Mouse (Mus musculus) olfactory bulb, adult 2 months (tissue): ENCODE measurements at regions not wholly inside any gene's neighbourhood (a gene's known extent, or its start where the extent isn't known, plus 50 kb on each side); places are given as distances from the start of the nearest gene placed in this dataset.

Experiments
- H3K27ac ChIP-seq: fragments of 200-500 bp; 2 replicates; pipeline ENCODE4 v1.5.1; 2012; ENCODE audit warnings: low read depth, low read length; ENCODE audit not compliant: insufficient read depth
- H3K4me1 ChIP-seq: fragments of 200-500 bp; 2 replicates; pipeline ENCODE4 v1.6.1; 2012; ENCODE audit warnings: low read length; ENCODE audit not compliant: control insufficient read depth, insufficient read depth
- H3K4me3 ChIP-seq: fragments of 200-500 bp; 2 replicates; pipeline ENCODE4 v1.5.1; 2012; ENCODE audit warnings: mild to moderate bottlenecking, low read depth, low read length, moderate library complexity; ENCODE audit not compliant: insufficient read depth
- CTCF ChIP-seq: fragments of 200-500 bp; IDR thresholded peaks from 2 replicates; pipeline ENCODE4 v1.5.1; 2012; ENCODE audit warnings: low read depth, mild to moderate bottlenecking, low read length, moderate library complexity; ENCODE audit not compliant: insufficient read depth
- POLR2A ChIP-seq: fragments of 200-500 bp; IDR thresholded peaks from 2 replicates; pipeline ENCODE4 v1.6.1; 2012; ENCODE audit warnings: mild to moderate bottlenecking, low read depth, low read length, moderate library complexity; ENCODE audit not compliant: insufficient read depth
- WGBS: fragments of 180-500 bp; shearing (Covaris S2); methylation state at CpG from one replicate; pipeline ENCODE4 v1.1.7; 2018; 5-methylcytosine and 5-hydroxymethylcytosine counted together

GRCm38 (mm10) chr9:93969118-93969517, 568.8 kb downstream of the 1190002N15Rik start:
- 61% methylated on average over 5 of the region's 5 CpGs for WGBS
- Histone ChIP-seq H3K27ac (no peak overlapping the region), H3K4me3 (no peak overlapping the region), H3K4me1 (no peaks in the 10 kb centered on the region; the same call in 1 of the 2 replicates)
- TF ChIP-seq CTCF (no peak), POLR2A (no peak)

GRCm38 (mm10) chr9:93955235-93956040, 582.4 kb downstream of the 1190002N15Rik start:
- H3K27ac ChIP-seq, result no peak overlapping the region
- no peaks in the 10 kb centered on the region for H3K4me1 ChIP-seq
- no peak overlapping the region for H3K4me3 ChIP-seq
- TF ChIP-seq POLR2A (no peak), CTCF (no peak)

DNA sequence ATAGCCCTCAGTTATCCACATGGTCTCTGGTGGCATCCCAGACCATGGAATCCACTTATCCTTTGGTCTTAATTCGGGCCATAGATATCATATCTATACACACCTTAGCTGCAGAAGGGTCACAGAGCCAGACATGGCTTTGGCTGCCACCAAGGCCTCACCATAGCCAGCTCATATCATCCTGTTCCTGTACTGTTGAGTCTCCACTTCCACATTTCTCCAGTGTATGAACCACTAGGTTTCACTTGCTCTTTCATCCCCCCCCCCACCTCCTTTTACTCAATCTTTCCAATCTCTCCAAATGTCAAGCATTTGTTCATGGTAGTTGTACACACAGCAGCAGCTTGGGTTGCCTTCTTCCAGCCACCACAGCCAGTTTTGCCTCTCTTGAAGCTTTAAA, 589.2 kb downstream of the 1190002N15Rik start:
- Histone ChIP-seq H3K4me3 (no peak overlapping the region), H3K4me1 (no peaks in the 10 kb centered on the region), H3K27ac (no peak overlapping the region)
- 78% methylated on average over 1 of the region's 1 CpGs for WGBS
- no peak for TF ChIP-seq CTCF
- TF ChIP-seq POLR2A, result no peak

DNA sequence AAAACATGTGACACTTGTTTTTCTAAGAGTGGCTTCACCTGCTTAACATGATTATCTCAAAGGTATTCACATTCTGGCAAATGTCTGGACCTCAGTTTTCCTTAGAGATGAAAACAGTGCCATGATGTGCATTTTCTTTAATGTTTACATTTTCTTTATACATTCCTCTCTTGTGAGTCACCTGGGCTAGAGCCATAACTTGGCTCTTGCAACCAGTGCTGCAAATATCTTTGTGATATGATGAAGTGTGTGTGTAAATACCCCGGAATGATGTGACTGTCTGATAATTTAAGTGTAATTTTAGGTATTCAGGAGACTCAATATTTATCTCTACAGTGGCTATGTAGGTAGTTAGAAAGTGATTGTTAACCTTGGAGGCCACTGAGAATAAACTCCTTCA, 590.8 kb downstream of the 1190002N15Rik start:
- no peaks in the 10 kb centered on the region for H3K4me1 ChIP-seq
- TF ChIP-seq CTCF (no peak), POLR2A (no peak)
- no peak overlapping the region for H3K4me3 ChIP-seq
- no peak overlapping the region for H3K27ac ChIP-seq
- 87% methylated on average over 1 of the region's 1 CpGs for WGBS

- no peak overlapping the region for H3K4me3 ChIP-seq
- no peak overlapping the region for H3K27ac ChIP-seq
- TF ChIP-seq POLR2A, result no peak
- no peak for TF ChIP-seq CTCF
- 85% methylated on average over 3 of the region's 3 CpGs for WGBS
- no peaks in the 10 kb centered on the region for H3K4me1 ChIP-seq
These were observed 597.7 kb downstream of the 1190002N15Rik start for GRCm38 (mm10) chr9:93940193-93940592.

DNA sequence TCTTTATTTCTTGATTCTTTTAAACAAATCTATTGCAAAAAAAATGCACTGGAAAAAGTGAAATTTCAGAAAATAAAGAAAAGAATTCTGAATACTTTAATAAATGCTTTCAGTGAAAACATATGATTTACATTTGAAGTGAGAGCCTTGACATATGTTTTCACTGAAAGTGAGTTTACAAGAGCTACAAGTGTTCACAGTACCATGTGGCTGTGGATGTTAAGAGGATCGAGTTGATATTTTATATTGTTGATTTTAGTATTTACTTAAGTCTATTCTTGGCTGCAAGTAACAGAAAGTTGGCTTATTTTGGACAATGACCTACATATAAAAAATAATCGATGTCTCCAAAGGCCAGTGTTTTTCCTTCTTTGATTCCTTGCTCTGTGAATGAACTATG, 607.2 kb downstream of the 1190002N15Rik start:
- no peak overlapping the region for H3K27ac ChIP-seq
- H3K4me3 ChIP-seq, result no peak overlapping the region
- no peak for TF ChIP-seq CTCF
- TF ChIP-seq POLR2A, result no peak
- 79% methylated on average over 2 of the region's 2 CpGs for WGBS
- H3K4me1 ChIP-seq, result no peaks in the 10 kb centered on the region

GRCm38 (mm10) chr9:93889256-93889655, 648.6 kb downstream of the 1190002N15Rik start:
- WGBS, result 56% methylated on average over 1 of the region's 1 CpGs
- no peak for TF ChIP-seq POLR2A
- TF ChIP-seq CTCF, result no peak

GRCm38 (mm10) chr9:93880112-93880511, 657.8 kb downstream of the 1190002N15Rik start:
- no peaks in the 10 kb centered on the region for H3K4me1 ChIP-seq
- WGBS, result 48% methylated on average over 2 of the region's 2 CpGs
- TF ChIP-seq CTCF, result no peak
- no peak for TF ChIP-seq POLR2A

More at GRCm38 (mm10) chr9:93889256-93889655, 648.6 kb downstream of the 1190002N15Rik start:
- Histone ChIP-seq H3K27ac (no peak overlapping the region), H3K4me3 (no peak overlapping the region), H3K4me1 (no peaks in the 10 kb centered on the region)

DNA sequence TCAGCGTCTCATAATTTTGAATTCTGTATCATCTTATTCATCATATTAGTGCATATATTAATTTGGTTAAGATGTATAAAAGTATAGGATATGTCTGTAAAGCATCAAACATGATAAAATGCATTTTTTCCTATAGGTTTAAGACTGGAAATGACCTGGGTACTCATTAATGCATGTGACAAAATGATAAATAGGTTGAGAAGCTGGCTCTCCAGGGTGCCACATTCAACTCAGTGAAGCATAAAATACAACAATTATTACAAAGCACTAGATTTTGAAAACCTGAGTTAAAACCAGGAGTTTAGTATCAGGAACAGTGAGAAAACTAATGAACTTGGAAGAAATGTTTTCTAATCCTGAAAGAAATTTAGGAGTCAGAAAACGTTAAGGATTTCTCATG, 658.3 kb downstream of the 1190002N15Rik start:
- TF ChIP-seq CTCF, result no peak
- no peak for TF ChIP-seq POLR2A
- Histone ChIP-seq H3K27ac (no peak overlapping the region), H3K4me1 (no peaks in the 10 kb centered on the region), H3K4me3 (no peak overlapping the region)
- WGBS, result 58% methylated on average over 2 of the region's 2 CpGs

More at GRCm38 (mm10) chr9:93880112-93880511, 657.8 kb downstream of the 1190002N15Rik start:
- Histone ChIP-seq H3K27ac (no peak overlapping the region), H3K4me3 (no peak overlapping the region)

DNA sequence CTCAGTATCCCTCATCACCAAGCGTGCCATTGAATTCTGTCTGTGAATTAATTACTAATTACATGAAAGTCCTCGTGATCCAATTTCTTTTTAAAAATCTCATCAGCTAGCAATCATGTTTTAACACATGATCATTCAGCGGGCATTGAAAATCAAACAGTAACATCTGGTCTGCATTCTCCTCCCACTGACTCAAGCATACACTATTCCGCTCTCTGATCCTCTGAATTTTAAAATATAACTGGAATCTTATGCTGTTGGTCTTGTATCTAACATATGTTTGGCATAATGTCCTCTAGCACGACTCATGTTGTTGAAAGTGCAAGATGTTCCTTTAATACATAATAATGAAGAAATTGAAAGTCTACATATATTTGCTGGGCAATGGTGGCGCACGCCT, 667.1 kb downstream of the 1190002N15Rik start:
- Histone ChIP-seq H3K4me3 (no peak overlapping the region), H3K4me1 (no peaks in the 10 kb centered on the region)
- 82% methylated on average over 7 of the region's 7 CpGs for WGBS

More for the DNA sequence above, 667.1 kb downstream of the 1190002N15Rik start:
- no peak overlapping the region for H3K27ac ChIP-seq
- TF ChIP-seq POLR2A, result no peak
- TF ChIP-seq CTCF, result no peak
